Mouse (Mus musculus): ENCODE measurements around the gene 1700016K19Rik. TPM values are rescaled to one million over a fixed set of nuclear protein-coding genes. Genes with fewer than 3 reads are reported as not detected.

1700016K19Rik gene
- polyA plus RNA-seq, 1 experiment from 2014 or later, result 5.5 TPM

GRCm38 (mm10) chr11:76042041-76042638 lies 42.4 kb downstream of the 1700016K19Rik start:
- H3K27me3 ChIP-seq (replicated peaks), result no peaks in the 10 kb centered on the region
- no peak overlapping the region for H3K9ac ChIP-seq
- 0 out of 2 replicates have a peak, but pooled peaks cover 3% of the 10 kb centered on the region for H3K36me3 ChIP-seq (replicated peaks)
- H3K4me3 ChIP-seq, result no peak overlapping the region
- H3K27ac ChIP-seq, result no peak overlapping the region
- WGBS, result 68% methylated on average over 10 of the region's 10 CpGs
- no peaks in the 10 kb centered on the region for H3K9me3 ChIP-seq
- H3K4me2 ChIP-seq, result no peak overlapping the region
- ATAC-seq (replicated peaks), result no peak
- peaks cover 6% of the 10 kb centered on the region; the same call in 1 of the 2 replicates for H3K4me1 ChIP-seq

GRCm38 (mm10) chr11:76042882-76043281 lies 43.2 kb downstream of the 1700016K19Rik start:
- H3K9me3 ChIP-seq, result no peaks in the 10 kb centered on the region
- 45% methylated on average over 5 of the region's 5 CpGs for WGBS
- no peak overlapping the region for H3K4me3 ChIP-seq
- H3K27ac ChIP-seq, result no peak overlapping the region; the same call in 1 of the 2 replicates
- no peak overlapping the region for H3K4me2 ChIP-seq
- 0 out of 2 replicates have a peak, but pooled peaks cover 3% of the 10 kb centered on the region for H3K36me3 ChIP-seq (replicated peaks)
- no peak overlapping the region for H3K9ac ChIP-seq
- no peak for ATAC-seq (replicated peaks)
- peaks cover 6% of the 10 kb centered on the region; the same call in 1 of the 2 replicates for H3K4me1 ChIP-seq
- no peaks in the 10 kb centered on the region for H3K27me3 ChIP-seq (replicated peaks)

- ATAC-seq (replicated peaks), result no peak
- WGBS, result 76% methylated on average over 6 of the region's 6 CpGs
Observed at GRCm38 (mm10) chr11:76044468-76044867, 44.8 kb downstream of the 1700016K19Rik start.

GRCm38 (mm10) chr11:76045367-76045766 lies 45.7 kb downstream of the 1700016K19Rik start:
- Histone ChIP-seq H3K9me3 (no peaks in the 10 kb centered on the region), H3K4me2 (no peak overlapping the region), H3K27me3 (replicated peaks) (no peaks in the 10 kb centered on the region), H3K4me1 (peaks cover 6% of the 10 kb centered on the region; the same call in 1 of the 2 replicates), H3K36me3 (replicated peaks) (0 out of 2 replicates have a peak, but pooled peaks cover 3% of the 10 kb centered on the region), H3K27ac (no peak overlapping the region), H3K4me3 (no peak overlapping the region), H3K9ac (no peak overlapping the region)
- WGBS, result 84% methylated on average over 6 of the region's 6 CpGs
- ATAC-seq (replicated peaks), result no peak

More at GRCm38 (mm10) chr11:76044468-76044867, 44.8 kb downstream of the 1700016K19Rik start:
- Histone ChIP-seq H3K4me2 (no peak overlapping the region), H3K27ac (no peak overlapping the region), H3K9me3 (no peaks in the 10 kb centered on the region), H3K4me1 (peaks cover 6% of the 10 kb centered on the region; the same call in 1 of the 2 replicates), H3K9ac (no peak overlapping the region), H3K4me3 (no peak overlapping the region), H3K36me3 (replicated peaks) (0 out of 2 replicates have a peak, but pooled peaks cover 3% of the 10 kb centered on the region), H3K27me3 (replicated peaks) (no peaks in the 10 kb centered on the region)

- no peak for ATAC-seq (replicated peaks)
- Histone ChIP-seq H3K9ac (no peak overlapping the region), H3K4me2 (no peak overlapping the region), H3K27me3 (replicated peaks) (no peaks in the 10 kb centered on the region), H3K36me3 (replicated peaks) (0 out of 2 replicates have a peak, but pooled peaks cover 3% of the 10 kb centered on the region), H3K27ac (no peak overlapping the region), H3K4me3 (no peak overlapping the region), H3K4me1 (no peaks in the 10 kb centered on the region), H3K9me3 (no peaks in the 10 kb centered on the region)
- WGBS, result 38% methylated on average over 3 of the region's 3 CpGs
Observed at GRCm38 (mm10) chr11:76050509-76050908, 50.8 kb downstream of the 1700016K19Rik start.

GRCm38 (mm10) chr11:76050967-76051512 lies 51.3 kb downstream of the 1700016K19Rik start:
- 36% methylated on average over 5 of the region's 5 CpGs for WGBS
- H3K4me2 ChIP-seq, result no peak overlapping the region
- no peaks in the 10 kb centered on the region for H3K9me3 ChIP-seq
- no peak overlapping the region for H3K27ac ChIP-seq
- H3K4me3 ChIP-seq, result no peak overlapping the region
- no peak for ATAC-seq (replicated peaks)
- 0 out of 2 replicates have a peak, but pooled peaks cover under 1% of the 10 kb centered on the region for H3K36me3 ChIP-seq (replicated peaks)
- no peaks in the 10 kb centered on the region for H3K27me3 ChIP-seq (replicated peaks)
- H3K4me1 ChIP-seq, result no peaks in the 10 kb centered on the region
- no peak overlapping the region for H3K9ac ChIP-seq

- WGBS, result 93% methylated on average over 5 of the region's 5 CpGs
- H3K36me3 ChIP-seq (replicated peaks), result no peaks in the 10 kb centered on the region
- no peaks in the 10 kb centered on the region for H3K27me3 ChIP-seq (replicated peaks)
- no peak overlapping the region for H3K9ac ChIP-seq
- H3K4me3 ChIP-seq, result no peak overlapping the region
- no peaks in the 10 kb centered on the region for H3K4me1 ChIP-seq
- no peak for ATAC-seq (replicated peaks)
- H3K4me2 ChIP-seq, result no peak overlapping the region
- H3K27ac ChIP-seq, result no peak overlapping the region
- no peaks in the 10 kb centered on the region for H3K9me3 ChIP-seq
Observed at GRCm38 (mm10) chr11:76052496-76052895, 52.8 kb downstream of the 1700016K19Rik start.

Other genes starting within 250 kb of the 1700016K19Rik start
- 3.7 and 4.3 TPM in 2 replicates for gene Doc2b, start 203.9 kb upstream of the 1700016K19Rik start, polyA plus RNA-seq (2015; fragmentation: Nextera tagmentation; extraction: Ambion mirVana)
- 3.2 and 3.8 TPM in 2 replicates for gene Rph3al, start 61.5 kb upstream of the 1700016K19Rik start, polyA plus RNA-seq (2015; fragmentation: Nextera tagmentation; extraction: Ambion mirVana)
- 10.9 and 11.3 TPM in 2 replicates for gene Rflnb, start 27.9 kb downstream of the 1700016K19Rik start, polyA plus RNA-seq (2015; fragmentation: Nextera tagmentation; extraction: Ambion mirVana)
- gene Vps53, start 179.7 kb downstream of the 1700016K19Rik start, polyA plus RNA-seq (2015; fragmentation: Nextera tagmentation; extraction: Ambion mirVana), result 67.8 and 72.0 TPM in 2 replicates
- 23.9 and 27.1 TPM in 2 replicates for gene Fam57a, start 179.8 kb downstream of the 1700016K19Rik start, polyA plus RNA-seq (2015; fragmentation: Nextera tagmentation; extraction: Ambion mirVana)
- gene Dbil5, start 217.7 kb downstream of the 1700016K19Rik start, polyA plus RNA-seq (2015; fragmentation: Nextera tagmentation; extraction: Ambion mirVana), result 0.54 and 0.74 TPM in 2 replicates
- gene Gemin4, start 217.8 kb downstream of the 1700016K19Rik start, polyA plus RNA-seq (2015; fragmentation: Nextera tagmentation; extraction: Ambion mirVana), result 13.2 and 15.6 TPM in 2 replicates
- 25.8 and 27.0 TPM in 2 replicates for gene Mrm3, start 243.8 kb downstream of the 1700016K19Rik start, polyA plus RNA-seq (2015; fragmentation: Nextera tagmentation; extraction: Ambion mirVana)
- 121 and 123 TPM in 2 replicates for gene Glod4, start 243.8 kb downstream of the 1700016K19Rik start, polyA plus RNA-seq (2015; fragmentation: Nextera tagmentation; extraction: Ambion mirVana)

All from midbrain, embryonic 15.5 days (tissue).